Mouse (Mus musculus): Measurements from ENCODE around the gene Drg2.
"Not testable (repeated sequence)": the region's sequence is repeated elsewhere in the genome, so short reads cannot be mapped to it uniquely, and the experiment has no call there.

The Drg2 gene

GRCm38 (mm10) chr11:60454080-60454744, at the start of gene Drg2:
Drg2 (plus strand) TSS chr11:60454591.
- DNase-seq (ENCODE audit: low read depth, low spot score) = peak; percentile 90

DNA sequence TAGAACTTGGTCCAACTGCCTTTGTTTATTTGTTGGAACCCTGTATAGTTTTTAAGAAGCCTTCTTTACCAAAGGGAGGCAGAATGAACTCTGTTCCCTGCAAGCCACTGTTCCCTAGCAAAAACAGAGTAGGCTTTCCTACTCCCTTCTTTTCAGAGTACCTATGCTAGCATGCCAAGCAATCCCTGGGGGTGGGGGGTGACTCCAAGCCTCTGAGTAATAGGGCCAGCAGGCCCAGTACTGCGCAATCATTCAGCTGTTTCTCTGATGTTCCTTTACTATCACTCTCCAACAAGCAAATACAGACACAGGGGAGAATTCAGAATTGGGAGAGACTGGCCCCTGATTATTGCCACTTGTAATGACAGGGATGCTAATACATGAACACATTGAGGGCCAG, 47.8 kb upstream of the Drg2 start:
- DNase-seq (ENCODE audit: low read depth, low spot score) = no peak

GRCm38 (mm10) chr11:60412173-60412572, 42.2 kb upstream of the Drg2 start:
- peak; percentile 70 for DNase-seq (ENCODE audit: low read depth, low spot score)

DNA sequence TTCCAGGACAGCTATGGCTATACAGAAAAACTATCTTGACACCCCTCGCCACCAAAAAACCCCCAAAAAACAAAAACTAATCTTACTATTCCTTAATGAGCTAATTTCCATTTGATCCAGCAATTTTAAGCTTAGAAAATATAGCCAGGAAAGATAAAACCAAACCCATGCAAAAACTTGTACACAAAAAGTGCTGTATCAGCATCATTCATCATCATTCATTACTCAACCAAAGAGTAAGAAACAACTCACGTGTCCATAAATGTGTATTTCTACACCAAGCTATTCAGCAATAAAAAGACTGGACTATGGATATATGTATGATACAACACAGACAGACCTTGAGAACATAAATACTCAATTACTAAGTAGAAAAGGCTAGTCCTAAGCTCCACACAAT, 41.5 kb upstream of the Drg2 start:
- DNase-seq (ENCODE audit: low read depth, low spot score) = no peak

GRCm38 (mm10) chr11:60416590-60416962, 37.8 kb upstream of the Drg2 start:
- DNase-seq (ENCODE audit: low read depth, low spot score) = peak; percentile 23

- peak; percentile 98 for DNase-seq (ENCODE audit: low read depth, low spot score)
These were observed 37.3 kb upstream of the Drg2 start, which contains the start of gene Gid4 for GRCm38 (mm10) chr11:60416963-60417716. Gid4 (plus strand) TSS chr11:60417145.

GRCm38 (mm10) chr11:60417717-60418472, 36.5 kb upstream of the Drg2 start, which contains the start of gene Atpaf2:
Atpaf2 (minus strand) TSS chr11:60418457.
- no peak for DNase-seq (ENCODE audit: low read depth, low spot score)

DNA sequence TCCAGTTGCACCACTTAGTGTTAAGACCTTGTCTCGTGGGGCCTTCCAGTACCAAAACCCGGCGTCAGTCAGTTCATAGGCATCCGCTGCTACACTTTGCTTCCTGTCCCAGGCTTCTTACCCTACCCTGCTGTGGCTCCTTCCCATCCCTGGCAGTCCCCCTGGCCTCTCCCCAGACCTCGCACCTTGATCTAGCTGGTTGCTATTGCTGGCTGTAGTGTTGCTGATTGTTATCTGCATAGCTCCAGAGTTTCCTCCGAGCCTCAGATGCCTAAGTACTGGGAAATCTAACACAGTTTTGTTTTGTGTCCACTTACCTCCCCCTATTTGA, 36.0 kb upstream of the Drg2 start:
- no peak for DNase-seq (ENCODE audit: low read depth, low spot score)

DNA sequence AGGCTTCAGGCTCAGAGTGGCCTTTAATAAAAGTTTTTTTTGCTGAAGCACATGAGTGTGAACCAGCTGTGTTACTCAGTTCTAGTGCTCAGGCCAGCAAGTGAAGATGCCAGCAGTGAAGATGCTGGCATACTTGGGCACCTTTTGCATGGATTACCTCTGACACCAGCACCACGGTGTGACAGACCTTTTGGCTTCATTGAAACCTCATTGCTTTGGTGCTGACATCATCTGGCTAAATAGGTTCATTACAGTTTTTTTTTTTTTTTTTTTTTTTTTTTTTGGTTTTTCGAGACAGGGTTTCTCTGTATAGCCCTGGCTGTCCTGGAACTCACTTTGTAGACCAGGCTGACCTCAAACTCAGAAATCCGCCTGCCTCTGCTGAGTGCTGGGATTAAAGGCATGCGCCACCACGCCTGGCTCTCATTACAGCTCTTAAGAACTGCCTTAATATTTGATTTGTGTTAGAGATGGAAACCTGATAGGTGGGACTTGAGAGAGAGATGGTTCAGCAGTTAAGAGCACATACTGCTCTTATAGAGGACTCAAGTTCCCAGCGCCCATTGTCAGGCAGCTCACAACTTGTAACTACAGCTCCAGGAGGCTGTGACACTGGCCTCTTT, 32.2 kb upstream of the Drg2 start:
- DNase-seq (ENCODE audit: low read depth, low spot score) = no peak

DNA sequence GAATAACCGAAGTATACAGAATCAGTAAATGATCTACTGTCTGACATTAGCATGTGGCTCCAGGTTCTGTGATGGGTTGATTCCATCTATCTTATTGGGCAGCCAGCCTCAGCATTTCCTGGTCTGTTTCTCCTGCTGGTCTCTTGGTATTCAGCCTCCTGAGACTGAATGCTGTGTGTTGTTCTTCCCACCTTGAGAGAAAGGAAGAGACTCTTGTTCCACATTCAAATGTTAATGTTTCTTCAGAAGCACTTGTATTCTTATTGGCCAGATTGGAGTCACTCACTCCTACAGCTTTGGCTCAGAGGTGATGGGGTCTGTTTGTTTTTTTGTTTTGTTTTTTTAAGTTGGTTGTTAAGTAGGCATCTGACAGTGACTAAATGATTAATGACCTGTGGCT, 31.4 kb upstream of the Drg2 start:
- no peak for DNase-seq (ENCODE audit: low read depth, low spot score)

GRCm38 (mm10) chr11:60426417-60426816, 28.0 kb upstream of the Drg2 start:
- no peak for DNase-seq (ENCODE audit: low read depth, low spot score)

- DNase-seq (ENCODE audit: low read depth, low spot score) = no peak
These were observed 26.8 kb upstream of the Drg2 start for GRCm38 (mm10) chr11:60427628-60428027.

- DNase-seq (ENCODE audit: low read depth, low spot score) = no peak
These were observed 20.9 kb upstream of the Drg2 start for GRCm38 (mm10) chr11:60433501-60433900.

GRCm38 (mm10) chr11:60435133-60435532, 19.3 kb upstream of the Drg2 start:
- DNase-seq (ENCODE audit: low read depth, low spot score) = no peak

DNA sequence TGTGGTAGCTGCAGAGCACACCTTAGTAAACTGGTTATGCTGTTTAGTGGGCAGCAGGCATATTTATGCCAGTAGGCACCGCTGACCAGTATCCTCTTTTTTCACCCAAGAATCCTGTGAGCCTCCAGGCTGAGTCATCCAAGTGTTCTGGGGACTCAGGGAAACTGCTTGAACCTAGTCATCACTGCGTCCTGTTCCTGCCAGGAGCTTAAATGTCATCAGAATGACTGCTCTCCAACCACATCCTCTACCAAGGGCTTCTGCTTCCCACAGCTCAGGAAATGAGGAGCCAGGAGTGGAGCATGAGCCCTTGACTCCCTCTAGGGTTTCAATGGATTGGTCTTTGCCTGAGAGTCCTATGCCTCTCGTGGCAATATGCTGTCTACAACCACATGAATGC, 17.8 kb upstream of the Drg2 start:
- no peak for DNase-seq (ENCODE audit: low read depth, low spot score)

- not testable (repeated sequence) for DNase-seq (ENCODE audit: low read depth, low spot score)
These were observed 14.8 kb upstream of the Drg2 start for GRCm38 (mm10) chr11:60439621-60440020.

- DNase-seq (ENCODE audit: low read depth, low spot score) = no peak
These were observed 14.2 kb upstream of the Drg2 start for GRCm38 (mm10) chr11:60440176-60440575.

DNA sequence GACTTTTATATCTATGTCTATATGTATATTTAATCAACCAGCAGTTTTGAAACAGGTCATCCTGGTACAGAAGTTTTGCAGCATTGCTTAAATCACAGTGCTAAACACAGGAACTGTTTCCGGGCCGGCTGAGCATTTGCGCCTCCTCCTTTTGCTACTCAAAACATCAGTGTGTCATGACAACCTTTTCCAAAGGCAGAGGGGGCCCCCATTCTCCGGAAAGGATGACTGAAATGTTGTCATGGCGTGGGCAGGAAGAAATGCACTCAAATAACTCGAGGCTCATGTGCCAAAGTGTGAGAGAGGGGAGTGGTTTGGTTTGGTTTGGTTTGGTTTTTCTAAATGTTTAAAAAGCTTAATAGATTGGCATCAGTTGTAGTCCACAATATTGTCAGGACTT, 11.5 kb upstream of the Drg2 start:
- no peak for DNase-seq (ENCODE audit: low read depth, low spot score)

DNA sequence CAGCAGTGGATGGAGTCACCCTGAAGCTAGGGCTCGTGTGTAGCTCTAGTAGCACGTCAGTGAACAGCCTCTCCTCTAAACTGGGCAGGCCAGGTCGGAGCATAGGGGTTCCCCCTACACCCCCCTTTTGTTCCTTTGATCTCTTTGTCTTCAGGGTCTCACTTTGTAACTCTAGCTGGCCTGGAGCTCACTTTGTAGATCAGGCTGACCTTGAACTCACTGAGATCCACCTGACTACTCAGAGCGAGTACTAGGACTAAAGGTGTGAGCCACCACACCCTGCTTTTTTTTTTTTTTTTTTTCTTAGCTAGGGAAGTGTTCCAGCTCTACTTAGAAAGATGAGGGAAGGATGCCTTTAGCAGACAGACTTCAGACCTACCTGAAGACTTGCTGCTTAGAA, 10.4 kb upstream of the Drg2 start:
- DNase-seq (ENCODE audit: low read depth, low spot score) = no peak

- no peak for DNase-seq (ENCODE audit: low read depth, low spot score)
These were observed 325 bp downstream of the Drg2 start for GRCm38 (mm10) chr11:60454745-60455087.

DNA sequence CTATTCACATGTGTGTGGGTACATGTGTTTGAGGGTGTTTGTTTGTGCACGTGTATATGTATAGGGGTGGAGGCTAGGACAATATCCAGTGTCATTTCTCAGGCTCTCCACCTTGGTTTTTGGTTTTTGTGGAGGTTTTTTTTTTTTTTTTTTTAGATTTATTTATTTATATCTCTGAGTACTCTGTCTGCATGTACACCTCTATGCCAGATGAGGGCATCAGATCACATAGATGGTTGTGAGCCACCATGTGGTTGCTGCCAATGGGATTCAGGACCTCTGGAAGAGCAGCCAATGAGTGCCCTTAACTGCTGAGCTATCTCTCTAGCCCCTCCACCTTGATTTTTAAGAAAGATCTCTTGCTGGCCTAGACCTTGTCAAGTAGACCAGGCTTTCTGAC, 3.6 kb downstream of the Drg2 start:
- no peak for DNase-seq (ENCODE audit: low read depth, low spot score)

GRCm38 (mm10) chr11:60465943-60466380, 11.6 kb downstream of the Drg2 start:
- no peak for DNase-seq (ENCODE audit: low read depth, low spot score)
